Mouse (Mus musculus) adrenal gland, adult 18-20 months (tissue): ENCODE data around the gene Egf. TPM values are rescaled to one million over a fixed set of nuclear protein-coding genes. Genes with fewer than 3 reads are reported as not detected.

ENCODE experiments used
- DNase-seq, 2 experiments: peaks; one replicate each; pipeline ENCODE4 v3.0.0; 2021 to 2022; ENCODE audit warnings: low spot score in 2 of 2
- total RNA-seq, 2 experiments: library from RNA; stranded (reverse); gene quantifications; 1 replicate in 1 of 2; 2 replicates in 1 of 2; pipeline ENCODE4 v1.2.3; 2021

Gene Egf
- total RNA-seq, 2 experiments from 2014 or later: 0.42 to 0.53 TPM

DNA sequence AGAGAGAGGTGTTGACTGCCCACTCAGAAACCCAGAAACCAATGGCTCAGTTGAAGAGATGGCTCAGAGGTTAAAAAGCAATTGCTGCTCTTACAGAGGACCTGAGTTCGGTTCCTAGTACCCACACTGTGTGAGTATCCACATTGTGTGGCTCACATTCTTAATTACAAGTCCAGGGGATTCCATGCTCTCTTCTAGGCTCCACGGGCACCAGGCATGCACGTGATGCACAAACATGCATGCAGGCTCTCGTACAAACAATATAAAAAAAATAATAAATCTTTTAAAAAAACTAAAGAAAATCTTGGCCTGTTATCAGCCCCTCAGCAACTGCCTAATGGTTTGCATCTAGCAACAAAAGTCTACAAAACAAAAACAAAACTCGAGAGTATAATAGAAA lies 30.6 kb downstream of the Egf start:
- no peak for DNase-seq

DNA sequence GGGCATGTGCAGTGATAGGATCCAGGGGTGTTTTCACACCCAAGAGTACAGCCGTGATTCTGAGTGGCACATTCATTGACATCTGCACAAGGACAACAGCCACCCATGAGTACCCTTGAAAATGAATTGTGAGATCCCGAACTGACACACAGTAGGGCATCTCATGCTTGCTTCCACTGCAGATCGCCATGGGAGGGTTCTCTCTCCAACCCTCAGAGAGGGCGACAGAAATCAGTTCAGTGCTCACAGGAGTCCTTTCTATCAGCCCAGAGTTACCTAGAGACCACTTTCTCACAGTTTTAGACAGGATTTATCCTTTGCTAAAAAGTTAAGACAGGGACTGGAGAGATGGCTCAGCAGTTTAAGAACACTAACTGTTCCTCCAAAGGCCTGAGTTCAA lies 31.8 kb downstream of the Egf start:
- no peak for DNase-seq

DNA sequence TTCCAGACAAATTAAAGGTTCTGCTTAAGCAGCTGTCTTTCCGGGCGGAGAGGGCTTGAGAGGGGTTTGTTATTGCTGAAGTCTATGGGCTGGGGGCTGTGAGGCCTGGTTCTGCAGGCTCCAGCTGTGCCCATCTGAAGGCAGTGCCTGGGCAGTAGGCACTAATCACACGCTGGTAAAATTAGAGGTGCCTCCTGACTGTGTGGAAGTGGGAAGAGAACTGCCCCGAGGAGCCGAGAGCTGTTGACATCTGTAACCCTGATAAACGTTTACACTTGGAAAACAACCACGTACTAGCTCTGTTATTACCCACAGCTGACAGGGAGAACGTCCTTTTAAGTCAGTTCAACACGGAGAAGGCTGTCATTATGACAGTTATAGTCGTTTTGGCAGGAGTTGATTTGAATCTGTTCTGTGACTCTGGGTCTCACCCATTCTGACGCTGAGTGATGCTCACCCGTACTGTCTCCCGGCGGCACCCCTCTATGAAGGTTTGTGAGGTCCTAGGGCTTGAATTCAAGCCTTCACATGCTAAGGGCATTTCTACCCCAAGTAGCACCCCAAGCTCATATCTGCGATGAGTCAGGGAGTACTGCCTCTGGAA lies 40.5 kb downstream of the Egf start:
- no peak for DNase-seq

DNA sequence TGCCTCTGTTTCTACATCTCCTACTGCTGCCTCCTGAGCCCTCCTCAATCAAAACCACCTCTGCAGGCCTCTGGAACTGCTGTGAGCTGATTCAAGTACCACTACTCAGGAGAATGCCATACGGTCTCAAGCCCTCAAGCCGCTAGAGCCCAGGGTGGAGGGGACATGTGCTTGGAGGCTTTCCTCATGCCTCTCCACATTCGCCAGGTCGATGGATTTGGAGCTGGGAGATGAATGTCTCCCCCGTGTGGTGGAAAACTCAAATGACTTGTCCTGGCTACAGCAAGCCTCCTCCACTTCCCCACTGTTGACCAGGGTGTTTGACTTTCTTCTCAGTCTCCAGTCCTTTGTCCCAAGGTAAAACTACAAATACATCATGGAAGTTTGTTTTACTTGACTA lies 47.0 kb downstream of the Egf start:
- DNase-seq: peak; percentile 30 to 35

DNA sequence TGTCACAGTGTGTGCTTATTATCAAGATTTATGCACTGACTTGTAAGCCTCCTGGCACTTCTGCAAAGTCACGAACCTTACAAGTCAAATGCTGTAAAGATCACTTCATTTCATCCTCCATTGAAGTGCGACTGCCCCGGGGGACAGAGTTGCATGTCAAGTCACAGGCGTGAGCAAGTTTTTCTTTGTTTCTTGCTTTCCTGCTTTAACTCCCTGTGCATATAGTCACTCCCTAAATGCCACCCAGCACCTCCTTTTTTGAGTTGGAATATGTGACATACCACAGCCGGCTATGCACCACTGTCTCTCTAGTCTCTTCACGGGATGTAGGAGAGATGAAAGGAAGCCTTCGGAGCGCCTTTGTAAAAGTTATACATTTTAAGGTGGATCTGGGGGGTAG lies 56.2 kb downstream of the Egf start:
- DNase-seq: no peak

DNA sequence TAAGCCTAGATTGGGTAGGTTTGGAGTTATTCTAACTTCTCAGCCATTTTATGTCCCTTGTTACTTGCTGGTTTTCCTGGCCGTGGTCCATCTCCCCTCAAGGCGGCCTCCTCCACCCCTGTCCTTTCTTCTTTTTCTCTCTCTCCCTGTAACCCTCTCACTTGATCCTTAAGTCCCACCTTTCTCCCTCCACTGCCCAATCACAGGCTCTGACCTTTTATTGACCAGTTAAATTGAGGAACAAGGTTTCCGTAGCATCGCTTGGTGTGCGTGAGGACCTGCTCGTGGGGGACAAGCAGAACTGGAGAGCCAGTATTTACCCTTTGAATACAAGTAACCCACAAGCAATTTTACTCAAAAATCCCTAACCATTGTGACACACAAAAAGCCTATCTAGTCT lies 56.8 kb downstream of the Egf start:
- no peak for DNase-seq

DNA sequence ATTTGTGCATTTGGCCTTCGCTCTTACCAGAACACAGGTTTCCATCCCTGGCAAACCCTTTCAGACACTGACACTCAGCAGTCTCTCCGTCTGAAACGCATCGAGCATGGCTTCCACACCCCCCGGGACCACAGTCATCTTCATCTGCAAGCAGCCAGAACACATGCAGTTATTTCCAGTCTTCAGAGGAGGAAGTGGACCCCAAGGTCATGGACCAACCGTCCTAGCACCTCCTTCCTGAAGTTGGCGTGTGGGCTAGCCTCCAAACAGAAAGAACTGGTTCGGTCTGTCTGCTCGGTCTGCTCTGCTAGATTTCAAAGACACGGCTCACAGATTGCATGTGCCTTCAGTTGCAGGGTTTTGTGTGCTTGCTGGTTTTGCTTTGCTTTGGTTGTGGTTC lies 57.4 kb downstream of the Egf start:
- DNase-seq: no peak

DNA sequence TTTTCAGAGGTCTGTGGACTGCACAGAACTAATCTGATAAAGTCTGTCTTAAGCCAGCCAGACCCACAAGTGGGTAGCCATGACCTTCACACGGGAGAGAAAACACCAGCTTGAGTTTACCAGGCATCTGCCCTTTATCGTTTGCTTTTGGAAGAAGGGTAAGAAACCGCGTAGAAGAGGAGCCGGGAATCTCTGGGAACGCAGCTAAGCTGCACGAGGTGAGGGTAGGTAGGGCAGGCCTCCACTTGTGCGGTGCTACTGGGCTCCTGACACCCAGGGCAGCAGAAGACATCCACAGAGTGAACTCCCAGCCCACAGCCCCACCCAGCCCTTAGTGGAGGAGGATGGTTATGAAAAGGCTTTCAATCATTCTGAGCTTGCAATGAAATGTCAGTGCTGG lies 59.2 kb downstream of the Egf start:
- DNase-seq: no peak

DNA sequence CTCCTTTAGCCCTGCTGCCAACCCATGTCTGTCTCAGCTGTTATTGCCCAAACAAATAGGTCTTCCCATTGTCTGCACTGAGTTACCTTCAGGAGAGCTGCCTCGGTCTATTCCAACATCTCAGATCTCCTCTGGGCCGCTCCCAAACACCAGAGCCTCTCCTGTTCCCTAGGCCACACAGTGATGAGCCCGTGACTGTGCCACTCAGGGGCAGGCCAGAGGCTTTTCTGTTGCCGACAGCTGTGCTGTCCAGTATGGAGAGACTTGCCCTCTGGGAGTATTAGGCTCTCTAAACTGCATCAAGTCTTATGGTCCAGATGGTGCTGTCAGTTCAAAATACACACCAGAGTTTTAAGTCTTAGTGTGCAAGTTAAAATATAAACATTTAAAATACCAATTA lies 61.5 kb downstream of the Egf start:
- DNase-seq: no peak

DNA sequence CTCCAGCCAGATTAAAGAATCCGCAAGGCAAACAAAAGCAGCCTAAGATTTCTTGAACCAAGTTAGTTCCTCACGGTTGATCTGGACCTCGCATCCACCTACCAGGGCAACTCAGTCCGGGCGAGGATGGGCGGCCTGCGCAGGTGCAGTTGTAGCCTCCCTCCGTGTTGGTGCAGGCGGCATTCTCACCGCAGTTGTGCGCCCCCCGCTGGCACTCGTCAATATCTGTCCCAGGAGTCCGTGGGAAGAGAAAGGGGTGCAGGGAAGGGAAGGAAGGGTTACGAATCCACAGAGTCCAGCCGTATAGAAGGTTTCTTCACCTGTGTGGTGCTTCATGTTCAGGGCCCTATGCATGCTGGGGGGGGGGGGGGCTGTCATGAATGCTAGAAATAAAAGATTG lies 62.3 kb downstream of the Egf start:
- DNase-seq: no peak

DNA sequence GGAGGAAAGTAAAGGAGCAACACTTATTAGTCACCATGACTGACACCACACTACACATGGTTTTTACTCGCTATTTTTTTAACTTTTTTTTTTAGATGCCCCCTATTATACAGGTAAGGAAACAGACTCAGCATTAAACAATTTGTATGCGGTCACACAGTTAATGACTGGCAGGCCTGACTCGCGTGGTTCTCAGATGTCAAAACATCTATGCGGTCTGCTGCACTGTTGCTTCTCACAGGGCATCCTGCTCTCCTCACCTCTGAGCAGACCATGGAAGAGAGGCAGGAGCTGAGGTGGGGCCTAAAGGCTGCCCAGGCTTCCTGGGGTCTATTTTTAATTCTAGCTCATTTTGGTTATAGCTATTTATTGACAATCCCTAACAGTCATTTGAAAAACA lies 67.7 kb downstream of the Egf start:
- no peak for DNase-seq

DNA sequence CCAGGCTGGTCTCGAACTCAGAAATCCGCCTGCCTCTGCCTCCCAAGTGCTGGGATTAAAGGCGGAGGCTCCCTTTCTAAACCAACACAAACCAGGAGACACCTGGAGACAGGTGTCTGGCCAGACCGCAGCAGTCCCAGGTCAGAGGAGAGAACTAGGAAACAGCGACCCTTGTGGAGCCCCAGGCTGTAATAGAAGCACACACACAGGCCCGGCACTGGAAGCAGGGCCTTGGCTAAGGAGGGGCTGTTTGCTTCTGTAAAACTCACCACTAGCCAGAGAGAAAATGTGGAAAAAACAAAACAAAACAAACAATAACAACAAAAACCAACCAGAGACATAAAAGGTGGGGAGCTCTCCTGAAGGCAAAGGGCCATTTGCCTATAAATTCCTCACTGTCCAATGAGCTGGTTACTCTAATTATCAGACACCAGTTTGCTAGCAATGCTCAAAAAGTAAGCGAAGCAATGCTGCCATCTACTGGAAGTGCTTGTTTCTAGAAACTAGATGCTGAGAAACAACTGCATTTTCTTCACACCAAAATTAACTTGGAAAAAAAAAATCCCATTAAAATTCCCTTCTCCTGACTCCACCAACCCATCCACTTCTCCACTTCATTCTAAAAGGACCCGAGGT lies 68.3 kb downstream of the Egf start:
- peak; percentile 42 for DNase-seq

DNA sequence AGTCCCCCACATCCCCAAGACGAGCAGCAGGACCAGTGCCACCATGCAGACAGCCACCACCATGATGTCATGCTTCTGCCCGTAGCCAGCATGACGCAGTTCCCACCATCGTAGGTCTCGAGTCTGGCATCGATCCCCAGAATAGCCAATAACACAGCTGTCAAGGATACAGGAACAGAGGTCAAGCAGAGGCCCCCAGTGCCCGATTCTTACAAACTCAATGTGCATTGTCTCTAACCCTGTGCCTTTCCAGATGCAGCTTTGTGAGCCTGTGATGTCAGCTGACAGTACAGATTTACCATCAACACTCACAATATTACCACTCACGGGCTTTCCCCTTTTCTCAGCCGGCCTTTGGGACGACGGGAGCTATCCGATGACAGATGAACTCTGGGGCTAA lies 68.9 kb downstream of the Egf start:
- DNase-seq: no peak

DNA sequence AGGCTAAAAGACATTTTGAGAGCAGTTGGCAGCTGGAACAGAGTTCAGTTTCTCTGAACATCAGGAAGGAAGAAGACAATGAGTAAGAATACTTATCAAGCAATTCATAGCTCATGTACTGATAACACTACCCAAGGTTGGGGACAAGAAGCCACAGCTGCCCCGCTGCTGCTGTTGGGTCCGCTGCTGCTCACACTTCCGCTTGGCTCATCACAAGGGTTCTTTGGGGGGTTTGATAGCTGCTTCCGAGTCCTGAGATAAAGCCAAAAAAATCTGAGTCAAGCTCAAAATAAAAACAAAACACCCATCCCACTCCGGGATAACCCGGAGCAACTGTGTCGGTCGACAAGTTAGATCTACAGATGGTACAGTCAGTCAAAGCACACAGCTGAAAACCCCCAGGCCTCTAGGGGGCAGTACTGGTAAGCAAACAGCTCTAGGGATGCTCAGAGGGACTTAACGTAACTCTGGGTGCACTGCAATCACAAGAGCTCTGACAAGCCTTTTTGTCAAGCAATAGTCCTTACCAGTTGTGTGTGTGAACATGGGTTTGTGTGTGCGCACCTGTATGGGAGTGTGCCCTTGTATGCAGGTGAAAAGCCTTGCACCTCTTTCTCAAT lies 71.9 kb downstream of the Egf start:
- no peak for DNase-seq

DNA sequence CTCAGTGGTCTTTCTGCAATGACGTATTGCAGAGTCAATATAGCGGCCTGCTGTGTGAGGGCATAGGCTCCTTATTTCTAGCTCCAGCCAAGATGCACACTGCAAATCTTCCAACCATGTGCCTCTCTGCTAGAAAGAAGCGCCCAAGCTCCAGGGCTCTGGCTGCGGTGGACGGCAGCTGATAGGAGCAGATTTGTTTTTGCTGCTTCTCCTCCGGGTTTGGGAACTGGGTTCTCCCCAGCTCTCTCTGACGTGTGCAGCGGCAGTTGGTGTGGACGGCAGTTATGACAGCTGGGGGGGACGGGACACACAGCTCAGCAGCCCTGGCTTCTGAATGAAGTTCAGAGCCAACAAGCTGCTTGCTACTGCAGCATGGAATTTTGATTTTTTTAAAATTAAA lies 72.7 kb downstream of the Egf start:
- DNase-seq: no peak

DNA sequence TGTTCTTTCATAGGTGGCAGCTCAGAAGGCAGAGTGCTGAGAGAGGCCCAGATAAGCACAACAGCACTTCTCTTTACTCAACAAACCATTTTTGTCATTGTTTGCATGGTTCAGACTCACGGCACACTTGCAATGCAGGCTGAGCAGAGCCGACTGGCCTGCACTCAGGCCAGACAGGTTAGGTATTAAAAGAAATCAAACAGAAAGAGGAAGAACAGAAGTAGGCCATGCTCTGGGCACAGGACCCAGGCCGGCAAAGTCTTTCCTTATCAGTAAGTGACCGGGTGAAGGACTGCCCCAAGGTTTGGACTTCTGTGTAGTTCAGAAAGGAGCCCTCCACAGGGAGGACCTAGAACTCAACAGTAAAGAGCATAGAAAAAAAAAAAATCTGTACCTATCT lies 73.3 kb downstream of the Egf start:
- no peak for DNase-seq

DNA sequence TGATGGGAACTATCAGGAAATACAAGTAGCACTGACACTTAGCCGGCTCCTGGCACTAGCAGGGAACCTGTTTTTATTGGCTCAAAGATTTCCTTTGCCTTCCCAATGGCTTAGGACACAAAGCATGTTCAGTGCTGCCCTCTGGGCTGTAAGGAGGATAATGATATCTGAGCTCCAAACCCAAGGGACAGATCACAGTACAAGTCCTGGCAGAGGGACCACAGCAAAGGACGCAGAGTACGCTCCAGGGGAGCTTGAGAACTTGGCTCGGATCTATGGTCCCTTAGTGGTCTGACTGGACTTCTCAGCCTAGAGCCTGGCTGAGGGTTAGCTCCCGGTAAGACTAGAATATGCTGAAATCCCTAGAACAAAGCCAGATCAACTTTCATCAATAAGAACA lies 74.9 kb downstream of the Egf start:
- DNase-seq: no peak

DNA sequence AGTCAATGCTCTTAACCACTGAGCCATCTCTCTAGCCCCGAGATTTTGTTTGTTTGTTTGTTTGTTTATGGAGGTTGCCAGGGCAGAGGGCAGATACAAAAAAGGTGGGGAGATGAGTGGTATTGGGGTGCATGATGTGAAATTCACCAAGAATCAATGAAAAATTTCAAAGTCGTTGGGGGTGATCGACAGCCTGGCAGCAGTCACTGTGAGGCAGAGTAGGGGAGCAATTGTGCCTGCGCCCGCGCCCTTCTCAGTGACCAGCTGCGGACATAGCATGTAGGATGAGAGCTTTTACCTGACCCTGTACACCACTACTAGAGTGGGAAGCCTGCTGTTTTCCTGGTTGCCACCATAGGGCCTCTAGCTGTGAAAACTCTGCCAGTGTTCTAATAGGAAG lies 79.2 kb downstream of the Egf start:
- DNase-seq: no peak

DNA sequence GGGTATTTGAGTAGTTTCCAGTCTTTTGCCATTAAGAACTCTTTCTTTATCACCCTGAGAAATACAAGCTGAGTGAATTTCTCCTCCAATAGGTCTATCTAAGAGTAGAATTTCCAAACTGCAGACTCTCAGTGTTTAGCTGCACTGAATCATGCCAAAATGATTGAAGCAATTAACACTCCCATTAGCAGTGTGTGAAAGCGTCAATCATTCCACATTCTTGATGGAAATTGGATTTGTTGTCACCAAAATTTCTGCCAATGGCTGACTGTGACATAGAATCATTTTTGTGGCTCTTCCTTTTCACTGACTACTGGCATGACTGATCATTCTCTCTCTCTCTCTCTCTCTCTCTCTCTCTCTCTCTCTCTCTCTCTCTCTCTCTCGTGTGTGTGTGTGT lies 91.2 kb downstream of the Egf start:
- no peak for DNase-seq

DNA sequence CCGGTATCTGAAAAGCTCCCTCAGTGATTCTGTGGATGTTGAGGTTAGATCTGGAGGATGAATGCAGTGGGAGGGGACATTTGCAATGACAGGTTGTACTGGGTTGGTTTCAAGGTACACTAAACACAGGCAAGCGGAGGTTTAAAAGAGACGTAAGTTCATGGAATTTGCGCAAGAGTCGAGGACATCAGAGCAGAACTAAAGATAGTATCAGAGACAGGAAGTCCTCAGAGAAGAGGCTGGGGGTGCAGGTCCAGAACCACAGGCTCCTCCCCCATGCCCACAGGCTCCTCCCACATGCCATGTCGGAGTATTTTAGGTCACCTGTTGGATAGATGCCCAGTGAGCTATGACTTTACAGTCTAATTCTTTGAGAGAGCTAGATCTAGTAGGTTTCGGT lies 96.3 kb downstream of the Egf start:
- no peak for DNase-seq

DNA sequence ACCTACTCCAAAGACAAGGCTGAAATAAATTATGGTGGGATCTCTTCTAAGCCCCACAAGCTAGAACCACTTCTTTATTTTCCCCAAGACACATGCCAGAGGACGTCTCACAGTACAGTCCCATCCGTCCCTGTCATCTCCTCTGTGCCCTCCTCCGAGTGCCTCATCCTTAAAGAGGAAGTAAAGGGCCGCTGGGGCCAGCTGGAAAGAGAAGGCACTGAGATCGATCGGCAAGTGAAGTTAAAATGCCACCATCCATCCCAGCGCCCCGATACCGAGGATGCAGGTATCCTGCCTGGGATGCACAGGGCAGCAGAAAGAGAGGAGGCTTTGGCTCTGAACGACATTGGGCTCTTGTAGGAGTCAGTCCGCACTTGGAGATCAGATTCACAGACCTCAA lies 97.3 kb downstream of the Egf start:
- DNase-seq: no peak

DNA sequence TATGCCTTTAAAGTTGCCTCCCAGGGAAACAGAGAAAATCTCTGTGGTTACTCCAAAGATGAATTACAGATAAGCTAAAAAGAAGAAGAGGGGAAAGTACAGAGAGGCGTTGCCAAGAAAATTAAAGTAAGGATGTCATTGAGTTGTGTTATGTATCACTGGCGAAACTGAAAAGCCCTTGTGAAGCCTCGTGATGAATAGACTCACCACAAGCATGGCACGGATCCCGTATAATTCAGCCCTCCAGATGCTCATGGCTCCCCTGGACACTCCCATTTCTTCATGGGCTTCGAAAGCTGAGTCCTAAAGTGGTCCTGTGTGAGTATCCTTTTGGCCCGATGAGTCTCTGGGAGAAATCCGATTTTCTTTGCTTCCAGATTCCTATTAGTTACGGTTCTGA lies 97.9 kb downstream of the Egf start:
- no peak for DNase-seq

DNA sequence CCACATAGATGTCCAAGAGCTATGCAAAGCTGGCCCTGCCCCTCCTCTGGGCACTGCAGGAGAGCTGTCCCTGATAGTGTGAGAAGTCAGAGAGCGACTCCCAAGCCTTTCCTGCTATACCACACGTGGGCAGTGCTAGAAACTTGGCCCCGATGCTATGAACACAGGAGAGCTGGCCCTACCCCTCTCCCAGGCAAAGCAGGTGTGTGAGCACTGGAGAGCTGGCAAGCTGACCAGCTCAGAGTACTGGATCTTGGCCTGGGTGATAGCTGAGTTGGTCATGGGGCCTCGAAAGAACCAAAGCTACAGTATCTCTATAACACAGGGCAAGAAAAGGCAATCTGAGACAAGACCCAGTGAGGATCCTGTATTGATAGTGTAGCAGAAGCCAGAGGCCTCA lies 98.6 kb downstream of the Egf start:
- DNase-seq: no peak
